Mouse (Mus musculus) liver, embryonic 14.5 days (tissue): ENCODE measurements at regions not wholly inside any gene's neighbourhood (a gene's known extent, or its start where the extent isn't known, plus 50 kb on each side); places are given as distances from the start of the nearest gene placed in this dataset.

ENCODE experiments used
- CTCF ChIP-seq: IDR thresholded peaks from 2 replicates; pipeline ENCODE4 v1.5.1; 2016; ENCODE audit warnings: antibody characterized with exemption, low read depth, control low read depth
- EP300 ChIP-seq: IDR thresholded peaks from 2 replicates; pipeline ENCODE4 v1.6.1; 2016; ENCODE audit warnings: antibody characterized with exemption, low read depth

- TF ChIP-seq CTCF, result no peak
- no peak for TF ChIP-seq EP300
These were observed 428.0 kb upstream of the Adamts9 start for GRCm38 (mm10) chr6:93371341-93371740.
